Mouse (Mus musculus): Measurements from ENCODE around the gene Nr4a3. TPM values are rescaled to one million over a fixed set of nuclear protein-coding genes. Genes with fewer than 3 reads are reported as not detected.
A peak's percentile ranks its signal among the peaks of the same experiment; 100 is the strongest.

Gene Nr4a3
- 0.10 and 0.21 TPM in 2 replicates for polyA plus RNA-seq (2015; fragmentation: Nextera tagmentation; extraction: Ambion mirVana)

- 0% methylated on average over 42 of the region's 54 CpGs for WGBS
- H3K4me3 ChIP-seq (replicated peaks) = peak within 1 kb of the TSS; percentile 70
- peak; percentile 75 for ATAC-seq (ENCODE audit: insufficient read depth, low FRiP score, low read depth)
- no peaks in the 10 kb centered on the region for H3K9me3 ChIP-seq
- peak within 1 kb of the TSS; percentile 100 for H3K4me2 ChIP-seq
- peaks cover 43% of the 10 kb centered on the region for H3K27me3 ChIP-seq (replicated peaks)
- peak within 1 kb of the TSS; percentile 48 for H3K9ac ChIP-seq
- peaks cover 38% of the 10 kb centered on the region for H3K4me1 ChIP-seq
- H3K27ac ChIP-seq = peak within 1 kb of the TSS; percentile 78
- no peaks in the 10 kb centered on the region for H3K36me3 ChIP-seq
Measured at GRCm38 (mm10) chr4:48044491-48045211, at the start of gene Nr4a3. TSS of gene Nr4a3 (plus strand) at chr4:48045153.

- no peak overlapping the region for H3K4me2 ChIP-seq
- no peaks in the 10 kb centered on the region for H3K27me3 ChIP-seq (replicated peaks)
- ATAC-seq (ENCODE audit: insufficient read depth, low FRiP score, low read depth) = no peak
- no peaks in the 10 kb centered on the region for H3K9me3 ChIP-seq
- no peak overlapping the region for H3K9ac ChIP-seq
- no peaks in the 10 kb centered on the region for H3K4me1 ChIP-seq
- WGBS = 77% methylated on average over 4 of the region's 4 CpGs
- no peaks in the 10 kb centered on the region for H3K36me3 ChIP-seq
- no peak overlapping the region for H3K4me3 ChIP-seq (replicated peaks)
- H3K27ac ChIP-seq = no peak overlapping the region
Measured at GRCm38 (mm10) chr4:48002969-48003368, 42.0 kb upstream of the Nr4a3 start.

- H3K9me3 ChIP-seq = no peaks in the 10 kb centered on the region
- 90% methylated on average over 3 of the region's 3 CpGs for WGBS
- H3K27ac ChIP-seq = no peak overlapping the region
- H3K36me3 ChIP-seq = no peaks in the 10 kb centered on the region
- no peak overlapping the region for H3K4me3 ChIP-seq (replicated peaks)
- no peak overlapping the region for H3K9ac ChIP-seq
- no peak overlapping the region for H3K4me2 ChIP-seq
- H3K4me1 ChIP-seq = no peaks in the 10 kb centered on the region
- no peak for ATAC-seq (ENCODE audit: insufficient read depth, low FRiP score, low read depth)
- H3K27me3 ChIP-seq (replicated peaks) = no peaks in the 10 kb centered on the region
Measured at GRCm38 (mm10) chr4:48003456-48003855, 41.5 kb upstream of the Nr4a3 start.

GRCm38 (mm10) chr4:48006355-48006754, 38.6 kb upstream of the Nr4a3 start:
- Histone ChIP-seq H3K27me3 (replicated peaks) (no peaks in the 10 kb centered on the region), H3K4me2 (no peak overlapping the region), H3K4me1 (no peaks in the 10 kb centered on the region), H3K9me3 (no peaks in the 10 kb centered on the region), H3K36me3 (no peaks in the 10 kb centered on the region), H3K9ac (no peak overlapping the region), H3K27ac (no peak overlapping the region), H3K4me3 (replicated peaks) (no peak overlapping the region)
- WGBS = 87% methylated on average over 3 of the region's 3 CpGs
- no peak for ATAC-seq (ENCODE audit: insufficient read depth, low FRiP score, low read depth)

GRCm38 (mm10) chr4:48012209-48012608, 32.7 kb upstream of the Nr4a3 start:
- Histone ChIP-seq H3K4me2 (no peak overlapping the region), H3K36me3 (no peaks in the 10 kb centered on the region), H3K27me3 (replicated peaks) (no peaks in the 10 kb centered on the region), H3K4me3 (replicated peaks) (no peak overlapping the region), H3K27ac (no peak overlapping the region), H3K4me1 (no peaks in the 10 kb centered on the region), H3K9me3 (no peaks in the 10 kb centered on the region), H3K9ac (no peak overlapping the region)
- WGBS = 79% methylated on average over 3 of the region's 3 CpGs
- ATAC-seq (ENCODE audit: insufficient read depth, low FRiP score, low read depth) = no peak

GRCm38 (mm10) chr4:48022966-48023365, 22.0 kb upstream of the Nr4a3 start:
- no peaks in the 10 kb centered on the region for H3K4me1 ChIP-seq
- H3K9me3 ChIP-seq = no peaks in the 10 kb centered on the region
- WGBS = 49% methylated on average over 3 of the region's 3 CpGs
- no peaks in the 10 kb centered on the region for H3K36me3 ChIP-seq
- H3K27ac ChIP-seq = no peak overlapping the region
- ATAC-seq (ENCODE audit: insufficient read depth, low FRiP score, low read depth) = no peak; the same call in 1 of the 2 replicates
- no peaks in the 10 kb centered on the region for H3K27me3 ChIP-seq (replicated peaks)
- H3K9ac ChIP-seq = no peak overlapping the region
- no peak overlapping the region for H3K4me2 ChIP-seq
- no peak overlapping the region for H3K4me3 ChIP-seq (replicated peaks)

GRCm38 (mm10) chr4:48029652-48030051, 15.3 kb upstream of the Nr4a3 start:
- no peaks in the 10 kb centered on the region for H3K4me1 ChIP-seq
- no peak overlapping the region for H3K27ac ChIP-seq
- no peak overlapping the region for H3K4me2 ChIP-seq
- H3K9ac ChIP-seq = no peak overlapping the region
- no peaks in the 10 kb centered on the region for H3K27me3 ChIP-seq (replicated peaks)
- H3K36me3 ChIP-seq = no peaks in the 10 kb centered on the region
- H3K9me3 ChIP-seq = no peaks in the 10 kb centered on the region
- no peak for ATAC-seq (ENCODE audit: insufficient read depth, low FRiP score, low read depth)
- H3K4me3 ChIP-seq (replicated peaks) = no peak overlapping the region
- 69% methylated on average over 24 of the region's 24 CpGs for WGBS

GRCm38 (mm10) chr4:48034287-48034686, 10.7 kb upstream of the Nr4a3 start:
- H3K9ac ChIP-seq = no peak overlapping the region
- 58% methylated on average over 9 of the region's 9 CpGs for WGBS
- H3K4me3 ChIP-seq (replicated peaks) = no peak overlapping the region
- no peaks in the 10 kb centered on the region for H3K36me3 ChIP-seq
- H3K27me3 ChIP-seq (replicated peaks) = no peaks in the 10 kb centered on the region
- H3K27ac ChIP-seq = no peak overlapping the region
- H3K4me2 ChIP-seq = no peak overlapping the region
- H3K4me1 ChIP-seq = no peaks in the 10 kb centered on the region
- H3K9me3 ChIP-seq = no peaks in the 10 kb centered on the region
- ATAC-seq (ENCODE audit: insufficient read depth, low FRiP score, low read depth) = no peak

- no peak overlapping the region for H3K4me3 ChIP-seq (replicated peaks)
- no peaks in the 10 kb centered on the region for H3K9me3 ChIP-seq
- WGBS = 70% methylated on average over 4 of the region's 4 CpGs
- H3K27me3 ChIP-seq (replicated peaks) = no peaks in the 10 kb centered on the region
- H3K4me1 ChIP-seq = no peaks in the 10 kb centered on the region
- H3K36me3 ChIP-seq = no peaks in the 10 kb centered on the region
- H3K4me2 ChIP-seq = no peak overlapping the region
- H3K9ac ChIP-seq = no peak overlapping the region
- no peak overlapping the region for H3K27ac ChIP-seq
- ATAC-seq (ENCODE audit: insufficient read depth, low FRiP score, low read depth) = no peak
Measured at GRCm38 (mm10) chr4:48037646-48038045, 7.3 kb upstream of the Nr4a3 start.

GRCm38 (mm10) chr4:48038847-48039246, 6.1 kb upstream of the Nr4a3 start:
- H3K9ac ChIP-seq = no peak overlapping the region
- H3K4me1 ChIP-seq = no peaks in the 10 kb centered on the region
- H3K27me3 ChIP-seq (replicated peaks) = no peaks in the 10 kb centered on the region
- no peak overlapping the region for H3K27ac ChIP-seq
- H3K9me3 ChIP-seq = no peaks in the 10 kb centered on the region
- no peak overlapping the region for H3K4me2 ChIP-seq
- H3K36me3 ChIP-seq = no peaks in the 10 kb centered on the region
- ATAC-seq (ENCODE audit: insufficient read depth, low FRiP score, low read depth) = no peak
- WGBS = 86% methylated on average over 5 of the region's 5 CpGs
- no peak overlapping the region for H3K4me3 ChIP-seq (replicated peaks)

- Histone ChIP-seq H3K9ac (no peak overlapping the region), H3K27ac (no peak overlapping the region), H3K4me3 (replicated peaks) (no peak overlapping the region), H3K27me3 (replicated peaks) (no peaks in the 10 kb centered on the region), H3K9me3 (no peaks in the 10 kb centered on the region), H3K36me3 (no peaks in the 10 kb centered on the region), H3K4me2 (no peak overlapping the region), H3K4me1 (no peaks in the 10 kb centered on the region)
- 74% methylated on average over 7 of the region's 7 CpGs for whole genome bisulfite sequencing
- ATAC-seq (ENCODE audit: insufficient read depth, low FRiP score, low read depth) = no peak
Measured at GRCm38 (mm10) chr4:48039736-48040135, 5.2 kb upstream of the Nr4a3 start.

- peaks cover 23% of the 10 kb centered on the region for H3K4me1 ChIP-seq
- under 1% methylated on average over 4 of the region's 4 CpGs for WGBS
Measured at GRCm38 (mm10) chr4:48042466-48042785, 2.5 kb upstream of the Nr4a3 start.

More at GRCm38 (mm10) chr4:48042466-48042785, 2.5 kb upstream of the Nr4a3 start:
- no peaks in the 10 kb centered on the region for H3K9me3 ChIP-seq
- peak overlapping the region; percentile 100 for H3K4me2 ChIP-seq
- H3K27me3 ChIP-seq (replicated peaks) = peaks cover 22% of the 10 kb centered on the region
- H3K9ac ChIP-seq = peak overlapping the region; percentile 68
- H3K36me3 ChIP-seq = no peaks in the 10 kb centered on the region
- H3K27ac ChIP-seq = peak overlapping the region; percentile 99
- peak overlapping the region; percentile 70 for H3K4me3 ChIP-seq (replicated peaks)
- no peak for ATAC-seq (ENCODE audit: insufficient read depth, low FRiP score, low read depth)

Measured in stomach, embryonic 15.5 days (tissue).